Mouse (Mus musculus) mouse trophoblast stem cell (cell line): ENCODE measurements around the gene Cmas.

Experiments used
- in situ Hi-C, 2 experiments: fragments of 300-500 bp; cut with MseI, MboI; formaldehyde crosslinking; loops; 2 replicates in 1 of 2; 3 replicates in 1 of 2; pipeline ENCODE4 v1.15.1; 2025

The Cmas gene

GRCm38 (mm10) chr6:142789736-142790135, 33.2 kb downstream of the Cmas start:
- in situ Hi-C loops, result no loop called here

GRCm38 (mm10) chr6:142792241-142792968, 35.9 kb downstream of the Cmas start:
- in situ Hi-C loops, result no loop called here

GRCm38 (mm10) chr6:142793468-142793867, 37.0 kb downstream of the Cmas start:
- in situ Hi-C loops, result no loop called here

- in situ Hi-C loops, result no loop called here
Measured at GRCm38 (mm10) chr6:142795087-142795486, 38.6 kb downstream of the Cmas start.

GRCm38 (mm10) chr6:142795655-142796441, 39.4 kb downstream of the Cmas start:
- in situ Hi-C loops, result no loop called here

- in situ Hi-C loops, result no loop called here
Measured at GRCm38 (mm10) chr6:142797996-142798395, 41.5 kb downstream of the Cmas start.

- in situ Hi-C loops, result no loop called here
Measured at GRCm38 (mm10) chr6:142798837-142799236, 42.4 kb downstream of the Cmas start.

GRCm38 (mm10) chr6:142799704-142800374, 43.4 kb downstream of the Cmas start:
- in situ Hi-C loops, result no loop called here

GRCm38 (mm10) chr6:142801687-142802086, 45.2 kb downstream of the Cmas start:
- in situ Hi-C loops, result no loop called here

- in situ Hi-C loops, result no loop called here
Measured at GRCm38 (mm10) chr6:142802617-142803525, 46.4 kb downstream of the Cmas start.

- in situ Hi-C loops, result no loop called here
Measured at GRCm38 (mm10) chr6:142804402-142804801, 47.9 kb downstream of the Cmas start, which contains the start of gene Sult6b2. Sult6b2 (minus strand) TSS chr6:142804502.

- in situ Hi-C loops, result no loop called here
Measured at GRCm38 (mm10) chr6:142806326-142806725, 49.8 kb downstream of the Cmas start.

- in situ Hi-C loops, result no loop called here
Measured at GRCm38 (mm10) chr6:142809373-142810098, 53.0 kb downstream of the Cmas start.

GRCm38 (mm10) chr6:142810239-142810638, 53.8 kb downstream of the Cmas start:
- in situ Hi-C loops, result no loop called here

- in situ Hi-C loops, result no loop called here
Measured at GRCm38 (mm10) chr6:142812969-142813368, 56.5 kb downstream of the Cmas start.

- in situ Hi-C loops, result no loop called here
Measured at GRCm38 (mm10) chr6:142814011-142814410, 57.5 kb downstream of the Cmas start.

- in situ Hi-C loops, result no loop called here
Measured at GRCm38 (mm10) chr6:142814495-142814921, 58.0 kb downstream of the Cmas start.

GRCm38 (mm10) chr6:142815513-142815912, 59.0 kb downstream of the Cmas start:
- in situ Hi-C loops, result no loop called here

- in situ Hi-C loops, result no loop called here
Measured at GRCm38 (mm10) chr6:142818306-142818705, 61.8 kb downstream of the Cmas start.

GRCm38 (mm10) chr6:142823008-142823787, 66.7 kb downstream of the Cmas start:
- in situ Hi-C loops, result no loop called here
